Mouse (Mus musculus): ENCODE measurements at regions not wholly inside any gene's neighbourhood (a gene's known extent, or its start where the extent isn't known, plus 50 kb on each side); places are given as distances from the start of the nearest gene placed in this dataset.

- H3K4me3 ChIP-seq (replicated peaks in 1 of 3; ENCODE audit: low read depth in 2 of 3, low read length in 2 of 3, poor library complexity in 1 of 3): no peak overlapping the region
- no peak overlapping the region for H3K9ac ChIP-seq (ENCODE audit: insufficient read depth, low read depth)
- no peak overlapping the region for H3K27ac ChIP-seq (ENCODE audit: insufficient read depth, low read depth)
- DNase-seq (ENCODE audit: extremely low read depth): no peak
- H3K27me3 ChIP-seq (replicated peaks): no peaks in the 10 kb centered on the region
- H3K79me2 ChIP-seq (replicated peaks; ENCODE audit: control insufficient read depth, extremely low read depth, insufficient read depth, poor library complexity, severe bottlenecking): no peaks in the 10 kb centered on the region
- dilution Hi-C loops (cut with MboI; ENCODE audit: extremely low pct_ligation_motif_present, extremely low pct_unique_long_range_greater_than_20kb, low sequenced_read_pairs): no loop called here
- peaks cover 83% of the 10 kb centered on the region for H3K9me3 ChIP-seq (replicated peaks; ENCODE audit: low read length)
- no peaks in the 10 kb centered on the region for H3K36me3 ChIP-seq (replicated peaks in 1 of 2; ENCODE audit: control insufficient read depth in 1 of 2, insufficient read depth in 1 of 2, low read length in 1 of 2)
- TF ChIP-seq UBTF (IDR thresholded peaks at IDR 0.05; ENCODE audit: low read depth, low read length): no peak
- in situ Hi-C loops (cut with MboI; ENCODE audit: low pct_ligation_motif_present, low pct_unique_long_range_greater_than_20kb, low sequenced_read_pairs): no loop called here
- no peaks in the 10 kb centered on the region for H3K4me1 ChIP-seq (ENCODE audit: control insufficient read depth in 1 of 2, insufficient read depth in 2 of 2)
- no peak overlapping the region for H3K4me2 ChIP-seq (ENCODE audit: insufficient read depth, low read depth, poor library complexity, severe bottlenecking)
Observed at GRCm38 (mm10) chr8:92759848-92760247, 67.2 kb upstream of the Mmp2 start.

GRCm38 (mm10) chr8:92760933-92761332, 66.2 kb upstream of the Mmp2 start:
- no peaks in the 10 kb centered on the region for H3K36me3 ChIP-seq (replicated peaks in 1 of 2; ENCODE audit: control insufficient read depth in 1 of 2, insufficient read depth in 1 of 2, low read length in 1 of 2)
- no peak overlapping the region for H3K27ac ChIP-seq (ENCODE audit: insufficient read depth, low read depth)
- no peaks in the 10 kb centered on the region for H3K4me1 ChIP-seq (ENCODE audit: control insufficient read depth in 1 of 2, insufficient read depth in 2 of 2)
- no peak overlapping the region for H3K9ac ChIP-seq (ENCODE audit: insufficient read depth, low read depth)
- no peak for TF ChIP-seq EP300 (IDR thresholded peaks at IDR 0.05; ENCODE audit: low read length)
- DNase-seq (ENCODE audit: extremely low read depth): no peak
- H3K4me3 ChIP-seq (replicated peaks in 1 of 3; ENCODE audit: low read depth in 2 of 3, low read length in 2 of 3, poor library complexity in 1 of 3): no peak overlapping the region
- no peak overlapping the region for H3K4me2 ChIP-seq (ENCODE audit: insufficient read depth, low read depth, poor library complexity, severe bottlenecking)
- H3K27me3 ChIP-seq (replicated peaks): no peaks in the 10 kb centered on the region
- no peaks in the 10 kb centered on the region for H3K79me2 ChIP-seq (replicated peaks; ENCODE audit: control insufficient read depth, extremely low read depth, insufficient read depth, poor library complexity, severe bottlenecking)
- dilution Hi-C loops (cut with MboI; ENCODE audit: extremely low pct_ligation_motif_present, extremely low pct_unique_long_range_greater_than_20kb, low sequenced_read_pairs) (no loop called here), in situ Hi-C loops (cut with MboI; ENCODE audit: low pct_ligation_motif_present, low pct_unique_long_range_greater_than_20kb, low sequenced_read_pairs) (no loop called here)
- peaks cover 85% of the 10 kb centered on the region for H3K9me3 ChIP-seq (replicated peaks; ENCODE audit: low read length)

- H3K4me3 ChIP-seq (replicated peaks in 1 of 3; ENCODE audit: low read depth in 2 of 3, low read length in 2 of 3, poor library complexity in 1 of 3): no peak overlapping the region
- H3K4me1 ChIP-seq (ENCODE audit: control insufficient read depth in 1 of 2, insufficient read depth in 2 of 2): no peaks in the 10 kb centered on the region
- dilution Hi-C loops (cut with MboI; ENCODE audit: extremely low pct_ligation_motif_present, extremely low pct_unique_long_range_greater_than_20kb, low sequenced_read_pairs) (no loop called here), in situ Hi-C loops (cut with MboI; ENCODE audit: low pct_ligation_motif_present, low pct_unique_long_range_greater_than_20kb, low sequenced_read_pairs) (no loop called here)
- H3K79me2 ChIP-seq (replicated peaks; ENCODE audit: control insufficient read depth, extremely low read depth, insufficient read depth, poor library complexity, severe bottlenecking): no peaks in the 10 kb centered on the region
- no peak overlapping the region for H3K9ac ChIP-seq (ENCODE audit: insufficient read depth, low read depth)
- no peaks in the 10 kb centered on the region for H3K36me3 ChIP-seq (replicated peaks in 1 of 2; ENCODE audit: control insufficient read depth in 1 of 2, insufficient read depth in 1 of 2, low read length in 1 of 2)
- DNase-seq (ENCODE audit: extremely low read depth): no peak
- no peak overlapping the region for H3K4me2 ChIP-seq (ENCODE audit: insufficient read depth, low read depth, poor library complexity, severe bottlenecking)
- no peaks in the 10 kb centered on the region for H3K27me3 ChIP-seq (replicated peaks)
- no peak for TF ChIP-seq NELFE (IDR thresholded peaks at IDR 0.05; ENCODE audit: low read depth, low read length)
- H3K9me3 ChIP-seq (replicated peaks; ENCODE audit: low read length): peaks cover 83% of the 10 kb centered on the region
- H3K27ac ChIP-seq (ENCODE audit: insufficient read depth, low read depth): no peak overlapping the region
Observed at GRCm38 (mm10) chr8:92761959-92762600, 65.0 kb upstream of the Mmp2 start.

DNA sequence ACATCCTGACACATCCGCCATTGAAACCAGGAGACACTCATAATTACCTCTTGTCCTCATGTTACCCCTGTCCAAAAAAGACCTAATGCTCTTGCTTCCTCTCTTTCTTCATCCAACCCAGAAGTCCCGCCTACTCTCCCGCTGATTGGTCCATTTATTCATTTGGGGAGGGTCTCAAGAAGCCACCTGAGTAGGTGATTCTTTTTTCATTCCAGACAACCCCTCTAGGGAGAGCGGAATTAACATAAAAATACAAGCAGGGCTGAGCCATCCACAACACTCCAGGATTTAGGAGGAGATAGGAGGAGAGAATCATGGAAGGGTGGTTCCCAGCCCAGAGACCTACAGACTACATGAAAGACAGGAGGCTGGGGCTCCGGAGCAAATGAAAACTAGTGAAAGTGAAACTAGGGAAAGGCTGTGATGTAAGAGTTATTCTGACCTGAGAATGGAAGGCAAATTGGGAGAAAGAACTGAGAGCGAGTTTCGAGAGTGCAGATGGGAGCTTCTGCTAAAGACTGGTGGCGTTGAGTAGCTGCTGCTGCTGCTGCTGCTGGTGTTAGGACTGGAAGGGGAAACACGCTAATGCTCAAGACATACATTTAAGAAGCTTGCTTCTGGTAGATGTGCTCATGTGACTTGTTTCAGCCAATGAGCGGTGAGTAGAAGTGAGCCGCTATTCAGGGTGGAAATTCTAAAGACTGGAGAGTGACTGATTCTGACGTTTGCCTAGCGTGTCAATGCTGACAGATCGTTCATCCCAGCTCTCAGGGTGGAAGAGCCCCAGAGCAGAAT, 55.0 kb upstream of the Mmp2 start:
- in situ Hi-C loops (cut with MboI; ENCODE audit: low pct_ligation_motif_present, low pct_unique_long_range_greater_than_20kb, low sequenced_read_pairs) (no loop called here), dilution Hi-C loops (cut with MboI; ENCODE audit: extremely low pct_ligation_motif_present, extremely low pct_unique_long_range_greater_than_20kb, low sequenced_read_pairs) (no loop called here)
- Histone ChIP-seq H3K4me2 (ENCODE audit: insufficient read depth, low read depth, poor library complexity, severe bottlenecking) (no peak overlapping the region), H3K9ac (ENCODE audit: insufficient read depth, low read depth) (no peak overlapping the region), H3K27ac (ENCODE audit: insufficient read depth, low read depth) (no peak overlapping the region), H3K36me3 (replicated peaks in 1 of 2; ENCODE audit: control insufficient read depth in 1 of 2, insufficient read depth in 1 of 2, low read length in 1 of 2) (no peaks in the 10 kb centered on the region), H3K4me3 (replicated peaks in 1 of 3; ENCODE audit: low read depth in 2 of 3, low read length in 2 of 3, poor library complexity in 1 of 3) (no peak overlapping the region), H3K79me2 (replicated peaks; ENCODE audit: control insufficient read depth, extremely low read depth, insufficient read depth, poor library complexity, severe bottlenecking) (no peaks in the 10 kb centered on the region), H3K9me3 (replicated peaks; ENCODE audit: low read length) (peaks cover 88% of the 10 kb centered on the region), H3K4me1 (ENCODE audit: control insufficient read depth in 1 of 2, insufficient read depth in 2 of 2) (no peaks in the 10 kb centered on the region), H3K27me3 (replicated peaks) (no peaks in the 10 kb centered on the region)
- DNase-seq (ENCODE audit: extremely low read depth): no peak
- TF ChIP-seq BHLHE40 (IDR thresholded peaks at IDR 0.05; ENCODE audit: low read depth, low read length) (no peak), GABPA (IDR thresholded peaks at IDR 0.05; ENCODE audit: insufficient replicate concordance, low read depth, low read length) (no peak), MAZ (IDR thresholded peaks at IDR 0.05; ENCODE audit: low read depth, low read length) (no peak), MAX (IDR thresholded peaks at IDR 0.05; ENCODE audit: low read length) (no peak), MAFK (IDR thresholded peaks at IDR 0.05; ENCODE audit: insufficient replicate concordance, low read length) (no peak), TBP (conservative IDR thresholded peaks at IDR 0.05; ENCODE audit: low read depth, low read length) (no peak), POLR2AphosphoS2 (IDR thresholded peaks at IDR 0.05; ENCODE audit: low read depth, low read length) (no peak), JUN (IDR thresholded peaks at IDR 0.05; ENCODE audit: insufficient read depth, low read depth, low read length) (no peak), NELFE (IDR thresholded peaks at IDR 0.05; ENCODE audit: low read depth, low read length) (no peak), SMC3 (IDR thresholded peaks at IDR 0.05; ENCODE audit: low read depth, low read length) (no peak), ZKSCAN1 (IDR thresholded peaks at IDR 0.05; ENCODE audit: borderline replicate concordance, low read depth, low read length) (no peak), JUND (conservative IDR thresholded peaks at IDR 0.05; ENCODE audit: low read depth, low read length) (no peak), NRF1 (IDR thresholded peaks at IDR 0.05; ENCODE audit: low read depth, low read length) (no peak), RAD21 (IDR thresholded peaks at IDR 0.05; ENCODE audit: low read depth, low read length) (no peak), MXI1 (IDR thresholded peaks at IDR 0.05; ENCODE audit: low read depth, low read length) (no peak)
